Mouse (Mus musculus): ENCODE measurements around the gene Rgl1. TPM values are rescaled to one million over a fixed set of nuclear protein-coding genes. Genes with fewer than 3 reads are reported as not detected.
"Not testable (repeated sequence)": the region's sequence is repeated elsewhere in the genome, so short reads cannot be mapped to it uniquely, and the experiment has no call there.

Rgl1 gene
- total RNA-seq, 2 experiments from 2014 or later: 12.1 TPM

DNA sequence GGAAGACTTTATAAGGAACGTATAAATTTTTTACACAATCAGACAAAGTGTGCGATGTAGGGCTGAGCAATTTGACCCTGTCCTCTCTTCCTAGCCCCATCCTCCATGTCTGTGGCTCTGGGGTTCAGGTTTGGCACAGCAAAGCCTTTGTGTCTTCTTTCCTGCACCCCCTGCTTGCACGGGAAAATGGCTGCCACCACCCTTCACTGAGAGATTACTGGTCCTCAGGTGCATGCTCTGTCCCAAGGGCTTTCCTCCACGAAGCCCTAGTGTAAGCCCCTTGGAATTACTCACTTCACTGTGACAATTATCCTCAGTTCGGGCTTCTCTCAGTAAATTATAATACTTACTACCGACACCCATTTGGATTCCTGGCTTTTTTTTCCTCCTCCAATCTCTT, 109.5 kb downstream of the Rgl1 start:
- DNase-seq: no peak

DNA sequence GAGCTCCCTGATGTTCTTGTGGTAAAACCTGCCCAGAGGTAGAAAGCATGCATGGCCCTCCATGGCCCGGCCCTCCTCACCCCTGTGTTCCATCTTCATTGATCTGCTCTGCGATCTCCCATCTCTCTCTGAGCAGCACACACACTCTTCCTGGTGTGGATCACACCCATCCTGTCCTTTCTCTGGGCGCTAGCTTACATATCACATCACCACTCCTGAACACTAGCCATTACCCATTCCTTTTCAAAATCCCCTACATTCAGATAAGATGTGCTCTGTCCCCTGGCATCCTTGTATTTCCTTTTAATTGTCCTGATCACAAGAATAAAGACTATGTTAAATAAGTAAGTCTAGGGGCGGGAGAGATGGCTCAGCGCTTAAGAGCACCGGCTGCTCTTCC, 111.3 kb downstream of the Rgl1 start:
- no peak for DNase-seq

DNA sequence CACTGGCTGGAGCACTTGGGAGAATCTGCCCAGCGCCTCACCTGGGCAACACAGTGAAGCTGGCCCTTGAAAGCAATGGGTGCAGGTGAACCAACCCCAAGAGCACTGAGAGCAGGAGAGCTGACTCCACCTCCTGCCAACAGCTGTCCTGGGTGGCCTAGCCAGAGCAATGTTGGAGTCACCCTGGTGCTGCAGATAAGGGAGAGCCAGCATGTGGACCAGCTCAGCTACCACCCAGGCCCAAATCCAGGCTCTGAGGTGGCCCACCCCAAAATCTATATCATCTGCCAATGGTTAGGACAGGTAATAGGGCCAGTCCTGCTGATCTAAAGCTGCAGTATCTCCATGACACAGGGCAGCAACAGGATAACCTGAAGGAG, 114.7 kb downstream of the Rgl1 start:
- no peak for DNase-seq

DNA sequence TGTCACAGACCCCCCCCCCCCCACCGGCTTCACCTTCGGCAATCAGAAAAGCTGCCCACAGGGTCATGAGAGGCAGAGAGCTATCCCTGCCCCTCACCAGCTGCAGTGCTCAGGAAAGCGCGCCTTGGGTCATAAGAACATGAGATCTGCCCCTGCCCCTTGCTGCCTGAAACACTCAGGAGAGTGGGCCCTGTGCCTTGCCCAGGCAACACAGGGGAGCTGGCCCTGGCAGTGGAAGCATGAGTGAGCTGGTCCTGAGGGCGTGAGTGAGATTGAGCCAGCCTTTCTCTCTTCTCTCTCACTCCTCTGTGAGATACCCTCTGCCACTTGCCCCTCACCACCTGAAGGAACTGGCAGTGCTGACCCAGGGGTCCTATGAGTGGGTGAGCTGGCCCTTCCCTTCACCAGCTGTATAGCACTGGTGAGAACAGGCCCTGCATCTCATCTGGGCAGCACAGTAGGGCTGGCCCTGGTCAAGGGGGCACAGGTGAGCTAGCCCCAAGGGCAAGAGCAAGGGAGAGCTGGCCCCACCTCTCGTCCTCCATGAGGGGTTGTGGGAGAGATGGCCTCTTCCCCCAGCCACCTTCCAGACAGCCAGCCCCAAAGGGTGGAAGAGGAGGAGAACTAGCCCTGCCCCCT, 115.2 kb downstream of the Rgl1 start:
- DNase-seq: no peak

- no peak for DNase-seq
Measured at GRCm38 (mm10) chr1:152648052-152648451, 118.1 kb downstream of the Rgl1 start.

DNA sequence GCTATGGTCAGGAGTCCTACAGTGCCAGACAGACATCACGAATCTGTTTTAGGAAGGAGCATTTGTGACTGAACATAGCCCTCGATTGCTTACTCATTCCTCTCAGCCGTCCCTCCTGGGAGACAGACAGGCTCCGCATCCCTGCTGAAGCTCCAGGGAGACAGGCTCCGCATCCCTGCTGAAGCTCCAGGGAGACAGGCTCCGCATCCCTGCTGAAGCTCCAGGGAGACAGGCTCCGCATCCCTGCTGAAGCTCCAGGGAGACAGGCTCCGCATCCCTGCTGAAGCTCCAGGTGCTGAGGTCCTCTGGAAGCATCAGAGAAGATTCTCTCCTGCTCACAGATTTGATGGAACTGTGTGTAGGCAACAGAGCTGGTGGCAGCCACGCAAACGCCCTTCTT, 123.9 kb downstream of the Rgl1 start:
- DNase-seq: not testable (repeated sequence)

GRCm38 (mm10) chr1:152640195-152640981, 125.8 kb downstream of the Rgl1 start:
- DNase-seq: peak; percentile 87

DNA sequence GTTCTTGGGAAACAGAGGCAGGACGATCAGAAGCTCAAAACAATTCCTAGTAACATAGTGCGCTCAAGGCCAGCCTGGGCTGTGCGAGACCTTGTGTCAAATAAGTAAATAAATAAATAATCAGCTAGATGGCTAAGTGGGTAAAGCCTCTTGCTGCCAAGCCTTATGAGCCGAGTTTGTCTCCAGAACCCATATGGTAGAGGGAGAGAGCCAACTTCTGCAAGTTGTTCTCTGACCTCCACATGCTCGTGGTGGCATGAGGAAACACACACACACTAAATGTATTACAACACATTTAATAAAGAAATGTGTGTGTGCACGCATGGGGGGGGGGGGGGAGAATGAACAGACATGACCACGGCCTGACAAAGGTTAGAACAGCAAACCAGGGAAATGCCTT, 126.8 kb downstream of the Rgl1 start:
- DNase-seq: no peak

DNA sequence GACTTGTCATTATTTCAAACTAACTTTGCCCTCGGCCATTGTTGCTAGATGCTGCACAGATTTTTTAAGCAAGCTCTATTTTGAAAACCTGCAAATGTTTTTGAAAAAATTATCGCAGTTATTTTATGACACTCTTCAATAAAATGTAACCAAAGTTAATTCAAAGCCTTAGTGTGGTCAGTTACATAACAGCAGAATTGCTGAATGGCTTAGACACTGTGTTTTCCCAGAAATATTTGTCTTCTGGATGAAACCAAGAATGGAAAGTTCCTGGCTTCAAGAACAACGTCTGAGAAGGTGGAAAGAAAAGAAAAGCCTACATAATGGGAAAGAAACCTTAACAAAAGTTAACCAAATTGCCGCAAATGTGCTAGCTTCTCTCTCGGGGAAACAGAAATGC, 131.5 kb downstream of the Rgl1 start:
- DNase-seq: no peak

- no peak for DNase-seq
Measured at GRCm38 (mm10) chr1:152629780-152630179, 136.4 kb downstream of the Rgl1 start.

- no peak for DNase-seq
Measured at GRCm38 (mm10) chr1:152625651-152626050, 140.5 kb downstream of the Rgl1 start.

GRCm38 (mm10) chr1:152624644-152625454, 141.3 kb downstream of the Rgl1 start:
- peak; percentile 81 for DNase-seq

DNA sequence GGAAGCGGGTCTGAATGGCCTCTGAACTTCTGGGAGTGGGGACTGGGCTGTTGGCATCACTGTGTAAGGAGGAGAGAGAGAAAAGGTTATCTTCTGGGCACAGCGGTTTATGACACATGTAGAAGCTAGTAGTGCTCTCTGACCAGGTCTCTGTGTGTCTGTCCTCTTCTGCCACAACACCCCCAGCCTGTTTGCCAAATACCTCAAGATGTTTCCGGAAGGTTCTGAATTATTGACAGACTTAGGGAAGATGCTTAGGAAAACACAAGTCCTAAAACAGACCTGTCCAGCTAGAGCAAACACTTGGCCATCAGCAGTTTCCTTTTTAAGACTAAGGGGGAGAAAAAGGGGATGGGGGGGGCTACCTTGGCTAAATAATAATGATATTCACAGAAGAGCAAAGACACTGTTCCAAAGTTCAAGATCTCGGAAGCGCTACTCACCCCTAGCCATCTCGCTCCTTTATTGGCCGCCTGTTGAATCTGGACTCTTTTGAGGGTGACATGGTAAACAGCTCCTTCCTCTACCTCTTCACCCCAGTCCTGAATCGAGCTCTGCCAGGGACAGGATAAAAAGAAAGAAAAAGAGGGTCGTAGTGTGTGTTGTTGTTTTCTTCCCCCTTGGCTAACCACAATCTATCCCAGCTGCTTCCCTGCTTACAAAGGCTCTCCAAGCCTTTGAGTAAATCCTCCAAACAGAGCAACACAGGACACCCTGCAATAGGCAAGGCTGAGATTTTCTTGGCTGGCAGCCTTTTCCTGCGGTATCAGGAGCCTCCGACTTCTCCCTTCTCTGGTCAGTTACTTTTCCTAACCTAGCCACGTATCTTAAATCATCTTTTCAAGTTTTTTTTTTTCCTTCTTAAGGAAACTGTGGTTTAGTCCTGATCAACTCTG, 142.5 kb downstream of the Rgl1 start:
- DNase-seq: peak; percentile 40

DNA sequence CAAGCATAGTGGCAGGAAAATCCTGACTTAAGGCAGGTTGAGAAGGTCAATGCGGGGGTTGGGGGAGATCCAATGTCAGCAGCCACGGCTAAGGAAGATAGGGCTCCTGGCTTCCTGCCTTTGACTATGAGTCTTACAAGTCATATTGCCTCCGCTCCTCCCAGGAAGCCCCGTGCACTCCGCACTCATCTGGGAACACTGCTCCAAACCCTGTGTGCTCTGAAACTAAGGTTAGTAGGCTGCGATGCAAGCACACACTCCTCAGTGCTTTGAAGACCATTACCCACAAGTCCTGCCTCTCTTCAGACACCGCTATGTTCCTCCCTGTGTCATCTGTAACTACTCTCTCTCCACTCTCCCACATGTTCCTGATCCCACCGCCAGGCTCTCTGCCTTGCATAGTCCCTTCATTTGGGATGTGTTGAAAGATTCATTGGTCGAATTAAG, 143.4 kb downstream of the Rgl1 start:
- DNase-seq: no peak

DNA sequence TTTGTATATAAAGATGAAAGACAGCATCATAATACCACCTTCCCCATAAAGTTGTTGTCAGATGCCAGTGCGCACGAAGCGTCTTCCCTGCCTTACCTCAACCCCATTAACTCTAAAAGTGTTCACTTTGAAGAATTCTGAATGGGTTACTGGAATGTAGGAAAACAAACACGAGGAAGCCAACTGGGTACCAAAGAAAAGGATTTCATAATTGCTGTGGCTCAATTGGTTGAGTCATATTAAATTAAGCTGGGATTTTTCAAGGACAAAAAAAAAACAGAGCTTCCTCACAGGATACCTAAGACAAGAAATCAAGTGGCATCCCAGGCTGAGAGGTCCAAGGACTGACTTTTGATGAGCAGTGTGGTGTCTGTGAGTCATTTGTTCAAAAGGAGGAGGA, 144.5 kb downstream of the Rgl1 start:
- no peak for DNase-seq

GRCm38 (mm10) chr1:152619396-152619795, 146.8 kb downstream of the Rgl1 start:
- DNase-seq: no peak

DNA sequence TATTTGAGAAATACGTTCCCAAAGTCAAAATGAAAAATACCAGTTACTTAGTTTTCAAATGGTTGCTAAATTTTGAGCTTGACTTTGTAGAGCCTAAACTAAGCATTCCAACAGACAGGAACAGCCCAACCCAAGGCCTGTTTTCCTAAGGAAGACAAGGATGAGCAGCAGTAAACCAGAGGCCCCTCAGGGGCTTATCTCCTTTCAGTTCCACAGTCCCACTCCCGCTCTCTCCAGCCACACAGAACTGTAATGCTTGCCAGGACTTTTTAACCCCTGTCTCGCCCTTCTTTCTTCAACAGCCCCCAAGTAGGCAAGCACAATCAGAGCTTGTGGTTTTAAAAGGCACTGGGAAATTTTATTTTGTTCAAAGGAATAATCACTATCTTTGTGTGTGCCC, 147.3 kb downstream of the Rgl1 start:
- no peak for DNase-seq

- no peak for DNase-seq
Measured at GRCm38 (mm10) chr1:152618381-152618780, 147.8 kb downstream of the Rgl1 start.

GRCm38 (mm10) chr1:152617745-152618342, 148.3 kb downstream of the Rgl1 start:
- peak; percentile 50 for DNase-seq

- DNase-seq: no peak
Measured at GRCm38 (mm10) chr1:152616777-152617057, 149.4 kb downstream of the Rgl1 start.

- DNase-seq: no peak
Measured at GRCm38 (mm10) chr1:152615987-152616776, 150.0 kb downstream of the Rgl1 start.

Measured in gastrocnemius, postnatal 25 days (tissue).